Mouse (Mus musculus) MEL (cell line): ENCODE results near the gene Nelfb. TPM values are rescaled to one million over a fixed set of nuclear protein-coding genes. Genes with fewer than 3 reads are reported as not detected.

Experiments used
- DNase-seq: peaks from one replicate; pipeline ENCODE4 v3.0.0; 2011; ENCODE audit warnings: low read depth, low spot score
- H3K27ac ChIP-seq: 2 replicates; pipeline ENCODE4 v1.5.1; 2012; ENCODE audit warnings: low read depth, mild to moderate bottlenecking, control low read depth, low read length, moderate library complexity; ENCODE audit not compliant: control insufficient read depth
- H3K27me3 ChIP-seq, 2 experiments: fragments of 150-350 bp in 1 of 2; sonication (generic) in 1 of 2; 2 replicates each; pipeline ENCODE4 v1.6.1; 2012; ENCODE audit warnings: low read length in 2 of 2, mild to moderate bottlenecking in 2 of 2, improper control_type of control experiment in 1 of 2, moderate library complexity in 1 of 2; ENCODE audit not compliant: insufficient read depth in 2 of 2, control insufficient read depth in 1 of 2
- H3K36me3 ChIP-seq, 2 experiments: 2 replicates each; pipeline ENCODE4 v1.6.1; 2012 to 2014; ENCODE audit warnings: low read length in 2 of 2, improper control_type of control experiment in 1 of 2, inconsistent platforms in 1 of 2, mild to moderate bottlenecking in 1 of 2; ENCODE audit not compliant: insufficient read depth in 2 of 2, control insufficient read depth in 1 of 2
- H3K4me1 ChIP-seq, 2 experiments: fragments of 150-350 bp in 1 of 2; sonication (generic) in 1 of 2; 2 replicates each; pipeline ENCODE4 v1.6.1; 2012; ENCODE audit warnings: low read length in 2 of 2, improper control_type of control experiment in 1 of 2, mild to moderate bottlenecking in 1 of 2; ENCODE audit not compliant: insufficient read depth in 2 of 2, control insufficient read depth in 1 of 2
- H3K4me3 ChIP-seq, 2 experiments: fragments of 150-350 bp in 1 of 2; sonication (generic) in 1 of 2; 2 replicates each; pipeline ENCODE4 v1.5.1; 2012; ENCODE audit warnings: low read depth in 2 of 2, low read length in 2 of 2, mild to moderate bottlenecking in 2 of 2, moderate library complexity in 2 of 2, control low read depth in 1 of 2, improper control_type of control experiment in 1 of 2; ENCODE audit not compliant: control insufficient read depth in 1 of 2, insufficient read depth in 1 of 2
- H3K79me2 ChIP-seq: 2 replicates; pipeline ENCODE4 v1.6.1; 2012; ENCODE audit warnings: mild to moderate bottlenecking, low read length, moderate library complexity; ENCODE audit not compliant: control insufficient read depth, poor library complexity, insufficient read depth
- H3K9ac ChIP-seq: 2 replicates; pipeline ENCODE4 v1.6.1; 2012; ENCODE audit warnings: low read depth, mild to moderate bottlenecking, control low read depth, low read length, moderate library complexity; ENCODE audit not compliant: control insufficient read depth, poor library complexity, severe bottlenecking
- H3K9me3 ChIP-seq: fragments of 150-350 bp; sonication (generic); replicated peaks from 2 replicates; pipeline ENCODE4 v1.6.1; 2012; ENCODE audit warnings: mild to moderate bottlenecking, low read length, improper control_type of control experiment, moderate library complexity; ENCODE audit not compliant: insufficient read depth
- CHD1 ChIP-seq: IDR thresholded peaks from 2 replicates; pipeline ENCODE4 v1.6.1; 2012; ENCODE audit warnings: low read depth, mild to moderate bottlenecking, inconsistent platforms, low read length, improper control_type of control experiment
- CHD2 ChIP-seq: IDR thresholded peaks from 2 replicates; pipeline ENCODE4 v1.6.1; 2011; ENCODE audit warnings: low read length, improper control_type of control experiment
- CTCF ChIP-seq, 3 experiments: IDR thresholded peaks in 2 of 3; conservative IDR thresholded peaks in 1 of 3; 2 replicates each; pipeline ENCODE4 v1.5.1; 2011 to 2012; ENCODE audit warnings: low read length in 3 of 3, low read depth in 2 of 3, mild to moderate bottlenecking in 2 of 3, improper control_type of control experiment in 1 of 3, inconsistent platforms in 1 of 3, mixed read lengths in 1 of 3, moderate library complexity in 1 of 3; ENCODE audit not compliant: control insufficient read depth in 1 of 3, insufficient read depth in 1 of 3, poor library complexity in 1 of 3, severe bottlenecking in 1 of 3
- EP300 ChIP-seq, 2 experiments: IDR thresholded peaks; 2 replicates each; pipeline ENCODE4 v1.6.1; 2011; ENCODE audit warnings: improper control_type of control experiment in 2 of 2, low read length in 2 of 2, low read depth in 1 of 2, mild to moderate bottlenecking in 1 of 2
- ETS1 ChIP-seq: IDR thresholded peaks from 2 replicates; pipeline ENCODE4 v1.6.1; 2012; ENCODE audit warnings: low read depth, mild to moderate bottlenecking, inconsistent platforms, low read length, improper control_type of control experiment, moderate library complexity
- GATA1 ChIP-seq: IDR thresholded peaks from 2 replicates; pipeline ENCODE4 v1.6.1; 2011; ENCODE audit warnings: low read depth, low read length, improper control_type of control experiment
- JUND ChIP-seq: IDR thresholded peaks from 2 replicates; pipeline ENCODE4 v1.6.1; 2011; ENCODE audit warnings: low read depth, mild to moderate bottlenecking, improper control_type of control experiment, low read length
- KAT2A ChIP-seq: conservative IDR thresholded peaks from 2 replicates; pipeline ENCODE4 v1.6.1; 2012; ENCODE audit warnings: low read depth, low read length, improper control_type of control experiment, inconsistent platforms
- MAFK ChIP-seq: IDR thresholded peaks from 2 replicates; pipeline ENCODE4 v1.6.1; 2011; ENCODE audit warnings: low read depth, mild to moderate bottlenecking, low read length, improper control_type of control experiment, borderline replicate concordance
- MAZ ChIP-seq: IDR thresholded peaks from 2 replicates; pipeline ENCODE4 v1.6.1; 2012; ENCODE audit warnings: low read depth, mild to moderate bottlenecking, inconsistent platforms, low read length, improper control_type of control experiment
- MYB ChIP-seq: IDR thresholded peaks from 2 replicates; pipeline ENCODE4 v1.6.1; 2011; ENCODE audit warnings: mild to moderate bottlenecking, low read depth, low read length, improper control_type of control experiment
- MYC ChIP-seq: IDR thresholded peaks from 2 replicates; pipeline ENCODE4 v1.6.1; 2011; ENCODE audit warnings: low read depth, mild to moderate bottlenecking, low read length, improper control_type of control experiment, moderate library complexity
- NRF1 ChIP-seq: IDR thresholded peaks from 2 replicates; pipeline ENCODE4 v1.6.1; 2014; ENCODE audit warnings: low read depth, mild to moderate bottlenecking, inconsistent platforms, low read length, improper control_type of control experiment, moderate library complexity; ENCODE audit not compliant: poor library complexity, insufficient read depth, severe bottlenecking
- POLR2A ChIP-seq, 2 experiments: IDR thresholded peaks; 2 replicates each; pipeline ENCODE4 v1.6.1; 2011 to 2012; ENCODE audit warnings: low read length in 2 of 2, mild to moderate bottlenecking in 2 of 2, control low read depth in 1 of 2, improper control_type of control experiment in 1 of 2, low read depth in 1 of 2, moderate library complexity in 1 of 2; ENCODE audit not compliant: control insufficient read depth in 1 of 2, insufficient read depth in 1 of 2, poor library complexity in 1 of 2
- POLR2AphosphoS2 ChIP-seq: IDR thresholded peaks from 2 replicates; pipeline ENCODE4 v1.6.1; 2011; ENCODE audit warnings: low read length, improper control_type of control experiment
- POLR2AphosphoS5 ChIP-seq: IDR thresholded peaks from 2 replicates; pipeline ENCODE4 v1.6.1; 2012; ENCODE audit warnings: low read depth, borderline replicate concordance, mild to moderate bottlenecking, inconsistent platforms, low read length, moderate library complexity, mixed read lengths
- RAD21 ChIP-seq: IDR thresholded peaks from 2 replicates; pipeline ENCODE4 v1.6.1; 2011; ENCODE audit warnings: mild to moderate bottlenecking, low read depth, low read length, improper control_type of control experiment
- SIN3A ChIP-seq: IDR thresholded peaks from 2 replicates; pipeline ENCODE4 v1.6.1; 2012; ENCODE audit warnings: low read length, improper control_type of control experiment, inconsistent platforms
- TBP ChIP-seq: IDR thresholded peaks from 2 replicates; pipeline ENCODE4 v1.8.0; 2011; ENCODE audit warnings: low read depth, low read length, improper control_type of control experiment
- TCF12 ChIP-seq: IDR thresholded peaks from 2 replicates; pipeline ENCODE4 v1.6.1; 2014; ENCODE audit warnings: low read depth, mild to moderate bottlenecking, inconsistent platforms, low read length, improper control_type of control experiment, moderate library complexity
- USF1 ChIP-seq: IDR thresholded peaks from 2 replicates; pipeline ENCODE4 v1.6.1; 2014; ENCODE audit warnings: low read depth, mild to moderate bottlenecking, inconsistent platforms, low read length, improper control_type of control experiment, moderate library complexity
- ZNF384 ChIP-seq: IDR thresholded peaks from 2 replicates; pipeline ENCODE4 v1.6.1; 2012; ENCODE audit warnings: low read depth, mild to moderate bottlenecking, inconsistent platforms, low read length, improper control_type of control experiment
- polyA plus RNA-seq, 2 experiments: library from polyadenylated mRNA; stranded (reverse) in 1 of 2; unstranded in 1 of 2; fragments of >175 nt in 1 of 2; fragments of >200 nt in 1 of 2; gene quantifications; 2 replicates each; pipeline versions ENCODE4 v1.2.1 to v1.2.4; 2012; ENCODE audit warnings: low replicate concordance in 2 of 2, low read depth in 1 of 2; ENCODE audit not compliant: insufficient read length in 2 of 2, insufficient read depth in 1 of 2, missing spikeins in 1 of 2
- total RNA-seq: library from RNA; depleted of rRNA; stranded (reverse); fragments of 300-350 nt; gene quantifications from 2 replicates; pipeline ENCODE4 v1.2.3, GENCODE M21; 2012

The Nelfb gene
- total and polyA plus RNA-seq, 3 experiments: 62.9 to 83.5 TPM; not detected in 1

DNA sequence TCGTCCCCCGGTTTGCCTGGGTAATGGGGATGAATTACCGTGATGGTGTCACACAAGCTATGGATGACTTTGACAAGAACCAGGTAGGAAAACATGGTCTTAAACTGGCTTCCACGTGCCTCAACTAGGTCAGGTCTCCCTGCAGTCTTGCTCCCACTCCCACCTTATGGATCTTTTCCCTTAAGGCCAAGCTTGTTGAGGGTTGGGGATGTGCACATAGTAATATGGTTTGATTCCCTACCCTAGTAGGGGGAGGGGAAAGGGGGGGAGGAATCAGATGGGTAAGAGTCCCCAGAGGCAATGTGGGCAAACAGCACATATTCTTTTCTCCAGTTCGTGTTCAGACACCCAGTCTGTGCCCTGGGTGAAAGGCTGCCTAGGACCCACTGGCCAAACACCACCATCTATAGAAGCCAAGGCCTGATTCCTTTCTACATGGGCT is 10.1 kb upstream of the Nelfb start:
- H3K4me3 ChIP-seq: no peak overlapping the region
- peak; percentile 66 for DNase-seq
- TF ChIP-seq POLR2AphosphoS5 (peak; percentile 89), GATA1 (no peak), SIN3A (0 out of 2 replicates have a peak, but pooled peaks have one; percentile 11), USF1 (no peak), CTCF (IDR thresholded peaks at IDR 0.05 in 2 of 3, conservative IDR thresholded peaks at IDR 0.05 in 1 of 3; ENCODE audit: control insufficient read depth in 1 of 3, insufficient read depth in 1 of 3, low read depth in 2 of 3, low read length in 3 of 3, poor library complexity in 1 of 3, severe bottlenecking in 1 of 3) (no peak), JUND (no peak), CHD1 (no peak), CHD2 (peak; percentile 21; the same call in 1 of the 2 replicates), POLR2A (IDR thresholded peaks at IDR 0.05; ENCODE audit: control insufficient read depth in 1 of 2, insufficient read depth in 1 of 2, low read depth in 1 of 2, low read length in 2 of 2, poor library complexity in 1 of 2) (peak; percentile 61 to 77; a peak in 3 of 4 replicates), MYC (0 out of 2 replicates have a peak, but pooled peaks have one; percentile 27), POLR2AphosphoS2 (peak; percentile 95), EP300 (IDR thresholded peaks at IDR 0.05; ENCODE audit: low read depth in 1 of 2, low read length in 2 of 2) (no peak; a peak in 1 of 4 replicates), ZNF384 (no peak), ETS1 (no peak)
- TF ChIP-seq, all 39 proteins: peak for 6
- H3K79me2 ChIP-seq: peaks cover 17% of the 10 kb centered on the region
- peaks cover 6 to 9% of the 10 kb centered on the region in 2 experiments for H3K36me3 ChIP-seq
- H3K27me3 ChIP-seq: no peaks in the 10 kb centered on the region
- no peak overlapping the region for H3K27ac ChIP-seq
- no peaks in the 10 kb centered on the region for H3K9me3 ChIP-seq
- H3K4me1 ChIP-seq: peaks cover 4 to 8% of the 10 kb centered on the region in 2 experiments; a peak in 3 of 4 replicates
- H3K9ac ChIP-seq: no peak overlapping the region

DNA sequence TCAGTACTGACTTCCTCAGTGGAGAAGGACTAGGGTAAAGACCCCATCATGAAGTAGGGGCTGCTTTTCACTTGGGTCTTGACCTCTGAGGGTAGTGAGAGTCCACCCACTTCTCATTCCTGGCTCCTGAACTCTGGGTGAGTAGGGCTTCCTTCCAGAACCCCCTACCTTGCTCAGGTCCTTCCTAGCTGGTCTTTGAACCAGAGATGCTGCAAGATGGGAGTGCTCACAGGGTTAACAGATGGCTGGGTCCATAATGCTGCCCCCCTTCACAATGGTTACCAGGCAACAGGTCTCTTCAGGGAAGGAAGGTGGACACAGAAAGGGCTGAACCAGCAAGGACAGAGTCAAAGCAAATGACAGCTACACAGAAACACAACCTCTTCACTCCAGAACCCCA is 7.2 kb upstream of the Nelfb start, which contains the start of gene Fam166a:
Gene Fam166a (plus strand): TSS at position 301 of the 400 bp plus-strand sequence.
- Histone ChIP-seq H3K36me3 (peaks cover 2 to 3% of the 10 kb centered on the region in 2 experiments; a peak in 3 of 4 replicates), H3K27ac (no peak within 1 kb of the TSS), H3K4me3 (no peak within 1 kb of the TSS), H3K9me3 (no peaks in the 10 kb centered on the region), H3K9ac (no peak within 1 kb of the TSS), H3K27me3 (no peaks in the 10 kb centered on the region), H3K79me2 (peaks cover 4% of the 10 kb centered on the region), H3K4me1 (no peaks in the 10 kb centered on the region; a peak in 1 of 4 replicates)
- no peak for TF ChIP-seq MAFK
- no peak for TF ChIP-seq MYC
- DNase-seq: no peak

DNA sequence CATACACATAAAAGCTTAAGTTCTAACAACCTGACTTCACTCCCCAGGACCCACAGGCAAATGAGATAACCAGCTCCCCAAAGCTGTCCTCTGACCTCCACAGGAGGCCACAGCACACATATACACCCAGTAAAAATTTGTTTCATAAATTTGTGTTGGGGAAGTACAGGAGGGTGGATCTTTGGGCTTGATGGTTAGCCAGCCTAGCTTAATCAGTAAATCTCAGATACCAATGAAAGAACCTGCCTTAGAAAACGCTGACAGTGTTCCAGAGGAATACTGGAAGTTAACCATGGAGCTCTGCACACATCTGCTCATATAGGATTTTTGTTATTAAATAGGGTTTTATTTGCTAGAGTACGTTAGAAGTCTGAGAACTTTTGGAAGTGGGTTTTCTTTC is 6.4 kb upstream of the Nelfb start:
- no peaks in the 10 kb centered on the region for H3K4me1 ChIP-seq
- no peak overlapping the region for H3K27ac ChIP-seq
- no peaks in the 10 kb centered on the region for H3K27me3 ChIP-seq
- no peaks in the 10 kb centered on the region for H3K9me3 ChIP-seq
- H3K79me2 ChIP-seq: no peaks in the 10 kb centered on the region; the same call in 1 of the 2 replicates
- H3K9ac ChIP-seq: no peak overlapping the region
- DNase-seq: no peak
- H3K36me3 ChIP-seq: peaks cover 0 to 3% of the 10 kb centered on the region in 2 experiments; a peak in 1 of 4 replicates
- H3K4me3 ChIP-seq: no peak overlapping the region
- TF ChIP-seq SIN3A (no peak), KAT2A (no peak), MAFK (no peak), TCF12 (no peak), NRF1 (no peak), RAD21 (no peak), MAZ (no peak), TBP (no peak), ETS1 (no peak), MYB (no peak)
